Mouse (Mus musculus) splenic B cell, adult 2 months (primary cell): Measurements from ENCODE around the gene Nod1.

Experiments
- DNase-seq: peaks from one replicate; pipeline ENCODE4 v3.0.0-alpha.2; 2011; ENCODE audit warnings: low read depth, low spot score
- H3K27me3 ChIP-seq: 2 replicates; pipeline ENCODE4 v1.6.1; 2012; ENCODE audit warnings: mild to moderate bottlenecking, low read length, moderate library complexity, mixed read lengths; ENCODE audit not compliant: control insufficient read depth, poor library complexity, insufficient read depth, severe bottlenecking
- H3K36me3 ChIP-seq: 2 replicates; pipeline ENCODE4 v1.6.1; 2012; ENCODE audit warnings: mild to moderate bottlenecking, low read length, moderate library complexity, mixed read lengths; ENCODE audit not compliant: control insufficient read depth, poor library complexity, insufficient read depth, severe bottlenecking

Nod1 gene

DNA sequence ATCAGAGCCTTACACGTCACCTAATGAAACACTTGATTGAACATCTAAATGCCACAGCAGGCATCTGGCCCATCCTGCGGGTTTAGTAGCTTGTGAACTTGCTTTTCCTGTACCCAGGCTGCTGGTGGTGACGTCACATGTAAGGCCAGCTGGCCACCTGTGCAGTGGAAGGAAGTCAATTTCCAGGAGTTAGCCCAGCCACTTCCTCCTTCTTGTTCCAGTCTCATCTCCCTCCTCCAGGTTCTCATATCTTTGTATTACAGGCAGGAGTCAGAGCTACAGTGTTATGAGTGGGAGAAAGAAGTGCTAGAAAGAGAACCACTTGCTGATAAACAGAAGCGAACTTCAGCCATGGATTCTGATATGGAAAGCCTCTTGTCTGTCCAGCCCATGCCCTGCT is 56.2 kb downstream of the Nod1 start:
- no peaks in the 10 kb centered on the region for H3K36me3 ChIP-seq
- DNase-seq, result peak; percentile 15
- H3K27me3 ChIP-seq, result no peaks in the 10 kb centered on the region

DNA sequence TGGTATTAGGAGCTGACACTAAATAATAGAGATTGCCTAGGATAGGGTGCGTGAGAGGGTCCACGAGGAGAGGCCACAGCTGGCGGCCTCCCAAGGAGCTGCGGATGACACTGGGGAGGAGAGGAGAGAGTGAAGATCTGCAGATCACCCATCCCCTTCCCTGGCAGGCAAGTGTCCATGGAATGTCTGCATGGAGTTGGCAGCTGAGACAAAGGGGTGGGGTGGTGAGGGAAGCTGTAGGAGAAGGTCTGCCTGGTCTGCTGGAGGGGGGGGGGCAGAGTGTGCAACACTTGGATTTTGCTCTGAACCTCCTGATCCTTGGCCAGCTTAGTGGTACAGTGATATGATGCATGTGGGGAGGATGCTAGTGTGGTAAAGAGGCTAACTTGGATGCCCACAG is 57.4 kb downstream of the Nod1 start:
- Histone ChIP-seq H3K27me3 (no peaks in the 10 kb centered on the region), H3K36me3 (no peaks in the 10 kb centered on the region)
- no peak for DNase-seq

- no peaks in the 10 kb centered on the region for H3K27me3 ChIP-seq
- no peak for DNase-seq
- H3K36me3 ChIP-seq, result no peaks in the 10 kb centered on the region
Observed at GRCm38 (mm10) chr6:54906053-54907040, 66.1 kb downstream of the Nod1 start.

- no peaks in the 10 kb centered on the region for H3K27me3 ChIP-seq
- peak; percentile 54 for DNase-seq
- H3K36me3 ChIP-seq, result no peaks in the 10 kb centered on the region; the same call in 1 of the 2 replicates
Observed at GRCm38 (mm10) chr6:54902547-54902946, 69.9 kb downstream of the Nod1 start.

- no peaks in the 10 kb centered on the region; the same call in 1 of the 2 replicates for H3K36me3 ChIP-seq
- H3K27me3 ChIP-seq, result no peaks in the 10 kb centered on the region
- no peak for DNase-seq
Observed at GRCm38 (mm10) chr6:54900256-54900655, 72.2 kb downstream of the Nod1 start.

DNA sequence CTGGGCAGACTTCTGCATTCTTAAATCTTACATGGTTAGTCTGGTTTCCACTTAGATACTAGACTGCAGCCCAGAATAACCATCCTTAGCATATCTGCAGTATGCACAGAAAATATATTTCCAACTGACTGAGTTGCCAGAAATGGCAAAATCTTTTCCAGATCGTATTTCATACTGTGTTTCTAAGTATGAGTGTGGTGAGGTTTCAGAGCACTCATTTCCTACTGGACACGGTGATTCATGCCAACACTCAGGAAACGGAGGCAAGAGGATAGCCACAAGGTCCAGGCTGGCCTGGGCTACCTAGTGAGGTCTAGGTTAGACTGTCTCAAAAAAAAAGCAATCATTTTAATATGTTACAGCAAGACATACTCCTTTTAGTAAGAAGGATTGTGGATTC is 81.0 kb downstream of the Nod1 start:
- H3K27me3 ChIP-seq, result no peaks in the 10 kb centered on the region
- no peak for DNase-seq
- 0 out of 2 replicates have a peak, but pooled peaks cover 2% of the 10 kb centered on the region for H3K36me3 ChIP-seq

DNA sequence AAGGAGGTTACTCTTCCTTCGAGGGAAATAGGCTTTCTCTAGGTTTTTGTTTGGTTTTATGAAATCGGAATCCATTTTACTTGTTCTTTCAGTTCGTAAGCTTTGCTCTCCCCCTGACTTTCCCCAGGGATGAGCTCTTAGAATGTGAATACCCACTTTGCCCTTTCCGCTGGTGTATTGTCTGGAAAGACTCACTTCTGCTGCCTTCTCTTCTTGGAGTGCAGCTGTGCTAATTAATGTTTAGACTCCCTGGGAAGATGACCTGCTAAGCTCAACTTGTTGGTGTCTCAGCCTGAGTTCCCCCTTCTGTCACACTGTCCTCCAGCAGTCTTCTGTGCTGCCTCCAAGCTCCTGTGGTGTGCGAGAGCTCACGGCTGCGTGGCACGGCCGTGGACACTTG is 82.2 kb downstream of the Nod1 start:
- Histone ChIP-seq H3K36me3 (0 out of 2 replicates have a peak, but pooled peaks cover 2% of the 10 kb centered on the region), H3K27me3 (no peaks in the 10 kb centered on the region)
- DNase-seq, result no peak

GRCm38 (mm10) chr6:54886195-54886594 is 86.2 kb downstream of the Nod1 start:
- Histone ChIP-seq H3K27me3 (no peaks in the 10 kb centered on the region), H3K36me3 (0 out of 2 replicates have a peak, but pooled peaks cover 3% of the 10 kb centered on the region)
- DNase-seq, result no peak

DNA sequence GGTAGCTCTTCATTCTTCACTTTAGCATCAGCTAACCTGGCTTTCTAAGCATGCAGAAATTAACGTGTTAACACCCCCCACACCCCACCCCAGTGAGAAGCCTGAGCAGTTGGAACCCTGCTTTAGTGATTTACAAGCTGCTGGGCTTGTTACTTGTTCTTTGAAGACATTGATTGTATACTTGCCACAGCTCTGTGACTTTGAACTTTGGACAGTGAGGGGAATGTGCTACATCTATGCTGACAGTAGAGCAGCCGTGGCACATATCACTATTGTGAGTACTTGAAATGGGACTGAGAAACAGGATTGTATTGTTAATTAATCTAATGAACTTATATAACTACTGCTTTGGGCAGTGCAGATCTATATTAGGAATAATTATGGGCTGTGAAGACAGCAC is 89.0 kb downstream of the Nod1 start:
- no peak for DNase-seq
- Histone ChIP-seq H3K36me3 (0 out of 2 replicates have a peak, but pooled peaks cover 3% of the 10 kb centered on the region), H3K27me3 (no peaks in the 10 kb centered on the region)

DNA sequence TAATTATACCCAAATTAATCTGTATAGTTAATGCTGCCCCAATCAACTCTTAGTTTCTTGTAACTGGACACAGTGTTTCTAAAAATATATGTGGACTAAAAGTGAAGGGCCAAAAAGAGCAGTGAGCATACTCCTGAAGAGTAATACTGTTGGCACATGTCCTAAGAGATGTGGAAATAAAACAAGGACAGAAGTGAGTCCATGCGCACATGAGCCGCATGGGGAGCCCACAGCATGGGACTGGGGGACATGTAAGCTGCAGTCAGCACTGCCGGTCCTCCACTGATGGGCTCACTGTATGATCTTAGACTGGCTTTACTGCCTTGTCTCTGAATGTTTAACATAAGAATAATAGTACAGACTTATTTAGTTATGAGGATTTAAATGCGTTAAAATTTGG is 92.3 kb downstream of the Nod1 start:
- H3K27me3 ChIP-seq, result no peaks in the 10 kb centered on the region

DNA sequence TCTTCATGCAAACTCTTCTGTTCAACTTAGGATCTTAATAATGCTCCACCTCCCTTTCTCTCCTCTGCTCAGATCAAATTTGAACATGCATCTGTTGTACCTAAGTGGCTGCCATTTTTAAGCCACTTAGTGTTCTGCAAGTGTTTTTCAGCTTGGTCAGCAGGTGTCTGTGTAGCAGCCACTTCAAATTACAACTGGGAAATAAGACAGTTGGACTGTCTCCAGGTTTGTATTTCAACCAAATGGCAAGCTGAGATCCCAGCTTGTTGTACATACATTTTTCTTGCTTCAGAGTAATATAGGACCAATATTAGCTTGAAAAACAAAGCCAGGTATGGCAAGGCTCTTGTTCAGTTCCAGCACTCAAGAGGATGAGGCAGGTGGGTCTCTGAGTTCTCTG is 93.9 kb downstream of the Nod1 start:
- Histone ChIP-seq H3K36me3 (0 out of 2 replicates have a peak, but pooled peaks cover 2% of the 10 kb centered on the region), H3K27me3 (no peaks in the 10 kb centered on the region)
- DNase-seq, result no peak

More for the DNA sequence above, 92.3 kb downstream of the Nod1 start:
- DNase-seq, result no peak
- H3K36me3 ChIP-seq, result 0 out of 2 replicates have a peak, but pooled peaks cover 3% of the 10 kb centered on the region

DNA sequence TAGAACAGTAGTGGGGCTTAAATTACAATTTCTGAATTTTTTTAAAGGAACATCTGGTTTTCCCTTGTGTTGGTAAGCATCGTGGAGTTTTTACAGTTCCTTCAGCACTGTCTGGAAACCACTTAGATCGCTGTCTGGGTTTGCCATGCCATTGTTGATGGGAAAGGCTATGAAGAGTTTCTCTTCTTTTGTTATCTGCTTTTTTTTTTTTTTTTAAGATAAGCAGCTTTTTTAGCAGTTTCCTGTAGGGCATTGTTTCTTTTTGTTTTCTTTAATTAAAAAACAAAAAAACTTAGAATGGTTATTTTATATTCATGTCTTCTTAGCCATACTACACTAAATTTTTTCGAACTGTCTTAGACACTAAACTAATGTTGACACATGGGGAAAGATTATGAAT is 94.8 kb downstream of the Nod1 start:
- no peaks in the 10 kb centered on the region for H3K27me3 ChIP-seq
- peaks cover 2% of the 10 kb centered on the region; the same call in 1 of the 2 replicates for H3K36me3 ChIP-seq
- DNase-seq, result no peak

- no peaks in the 10 kb centered on the region for H3K27me3 ChIP-seq
- peaks cover 3% of the 10 kb centered on the region; the same call in 1 of the 2 replicates for H3K36me3 ChIP-seq
- no peak for DNase-seq
Observed at GRCm38 (mm10) chr6:54876782-54877181, 95.6 kb downstream of the Nod1 start.
